Mouse (Mus musculus) adipocyte (in vitro differentiated cells): Measurements from ENCODE around the gene Csde1.
A peak's percentile ranks its signal among the peaks of the same experiment; 100 is the strongest.

Experiments
- DNase-seq: peaks from one replicate; pipeline ENCODE4 v3.0.0-alpha.2; 2016; ENCODE audit warnings: low spot score

Gene Csde1

GRCm38 (mm10) chr3:103020249-103020942, at the start of gene Csde1:
Csde1 (plus strand) TSS chr3:103020426.
- DNase-seq, result peak; percentile 99

GRCm38 (mm10) chr3:102970508-102970907, 49.7 kb upstream of the Csde1 start:
- no peak for DNase-seq

GRCm38 (mm10) chr3:102976906-102977305, 43.3 kb upstream of the Csde1 start:
- DNase-seq, result no peak

GRCm38 (mm10) chr3:102979550-102980348, 40.5 kb upstream of the Csde1 start:
- no peak for DNase-seq

- DNase-seq, result no peak
Measured at GRCm38 (mm10) chr3:102980349-102980736, 39.9 kb upstream of the Csde1 start.

GRCm38 (mm10) chr3:102991041-102991440, 29.2 kb upstream of the Csde1 start:
- DNase-seq, result no peak

GRCm38 (mm10) chr3:102992936-102993335, 27.3 kb upstream of the Csde1 start:
- DNase-seq, result peak; percentile 44

- DNase-seq, result no peak
Measured at GRCm38 (mm10) chr3:102995233-102995604, 25.0 kb upstream of the Csde1 start.

- DNase-seq, result peak; percentile 96
Measured at GRCm38 (mm10) chr3:102995605-102996321, 24.5 kb upstream of the Csde1 start, which contains the start of gene Sike1. Sike1 (plus strand) TSS chr3:102995708.

- DNase-seq, result no peak
Measured at GRCm38 (mm10) chr3:102997036-102997435, 23.2 kb upstream of the Csde1 start.

GRCm38 (mm10) chr3:102997591-102997990, 22.6 kb upstream of the Csde1 start:
- no peak for DNase-seq

GRCm38 (mm10) chr3:103001595-103001994, 18.6 kb upstream of the Csde1 start:
- no peak for DNase-seq

GRCm38 (mm10) chr3:103017350-103017749, 2.9 kb upstream of the Csde1 start:
- no peak for DNase-seq

GRCm38 (mm10) chr3:103019462-103019861, 764 bp upstream of the Csde1 start:
- DNase-seq, result no peak

- peak; percentile 91 for DNase-seq
Measured at GRCm38 (mm10) chr3:103020943-103021638, 865 bp downstream of the Csde1 start.

- peak; percentile 18 for DNase-seq
Measured at GRCm38 (mm10) chr3:103026174-103026573, 5.9 kb downstream of the Csde1 start.

- no peak for DNase-seq
Measured at GRCm38 (mm10) chr3:103040285-103040684, 20.1 kb downstream of the Csde1 start.

GRCm38 (mm10) chr3:103040861-103041379, 20.7 kb downstream of the Csde1 start:
- no peak for DNase-seq

- DNase-seq, result peak; percentile 8
Measured at GRCm38 (mm10) chr3:103056016-103056595, 35.9 kb downstream of the Csde1 start.

GRCm38 (mm10) chr3:103057752-103058151, 37.5 kb downstream of the Csde1 start:
- DNase-seq, result no peak
